Mouse (Mus musculus) heart, embryonic 13.5 days (tissue): Measurements from ENCODE around the gene Dcaf6. TPM values are rescaled to one million over a fixed set of nuclear protein-coding genes. Genes with fewer than 3 reads are reported as not detected.

Experiments
- ATAC-seq: fragments of 200-750 bp; cut with Nextera tagmentation; 2 replicates; pipeline ENCODE4 v1.8.0; 2017; ENCODE audit warnings: moderate TSS enrichment; ENCODE audit not compliant: insufficient number of reproducible peaks, low FRiP score, low TSS enrichment; ENCODE audit errors: extremely low read depth
- H3K27ac ChIP-seq: fragments of 300-500 bp; sonication (generic); replicated peaks from 2 replicates; pipeline ENCODE4 v1.5.1; 2015; ENCODE audit warnings: moderate library complexity, mild to moderate bottlenecking, inconsistent platforms
- H3K27me3 ChIP-seq: fragments of 300-500 bp; sonication (generic); replicated peaks from 2 replicates; pipeline ENCODE4 v1.6.1; 2015; ENCODE audit warnings: mild to moderate bottlenecking, inconsistent platforms
- H3K36me3 ChIP-seq: fragments of 300-500 bp; sonication (generic); 2 replicates; pipeline ENCODE4 v1.6.1; 2015; ENCODE audit warnings: mild to moderate bottlenecking, inconsistent platforms
- H3K4me1 ChIP-seq: fragments of 300-500 bp; sonication (generic); 2 replicates; pipeline ENCODE4 v1.6.1; 2015; ENCODE audit warnings: inconsistent platforms
- H3K4me2 ChIP-seq: fragments of 300-500 bp; sonication (generic); 2 replicates; pipeline ENCODE4 v1.6.1; 2015; ENCODE audit warnings: inconsistent platforms, mild to moderate bottlenecking, moderate library complexity
- H3K4me3 ChIP-seq: fragments of 300-500 bp; sonication (generic); 2 replicates; pipeline ENCODE4 v1.5.1; 2015; ENCODE audit warnings: moderate library complexity, mild to moderate bottlenecking, inconsistent platforms
- H3K9ac ChIP-seq: fragments of 300-500 bp; sonication (generic); 2 replicates; pipeline ENCODE4 v1.6.1; 2015; ENCODE audit warnings: inconsistent platforms, mild to moderate bottlenecking, moderate library complexity
- H3K9me3 ChIP-seq: fragments of 300-500 bp; sonication (generic); 2 replicates; pipeline ENCODE4 v1.6.1; 2016; ENCODE audit warnings: inconsistent platforms
- WGBS: fragments of 180-500 bp; shearing (Covaris S2); methylation state at CpG from one replicate; pipeline ENCODE4 v1.1.7; 2015; ENCODE audit warnings: mixed read lengths; 5-methylcytosine and 5-hydroxymethylcytosine counted together
- polyA plus RNA-seq: library from polyadenylated mRNA; unstranded; fragments of >200 nt; fragmentation: Nextera tagmentation; extraction: Ambion mirVana; gene quantifications from 2 replicates; pipeline ENCODE4 v1.2.1, GENCODE M21; 2015

The Dcaf6 gene
- polyA plus RNA-seq, 1 experiment from 2014 or later, result 15.2 TPM

- peak; percentile 47; the same call in 1 of the 2 replicates for ATAC-seq
- H3K4me2 ChIP-seq, result no peak overlapping the region
- peak overlapping the region; percentile 75 for H3K27ac ChIP-seq
Measured at GRCm38 (mm10) chr1:165321393-165321861, 138.8 kb downstream of the Dcaf6 start.

GRCm38 (mm10) chr1:165320141-165320934 lies 139.9 kb downstream of the Dcaf6 start:
- no peak for ATAC-seq
- Histone ChIP-seq H3K36me3 (peaks cover 26% of the 10 kb centered on the region), H3K4me3 (no peak overlapping the region), H3K27me3 (no peaks in the 10 kb centered on the region), H3K9ac (no peak overlapping the region), H3K4me1 (peaks cover 35% of the 10 kb centered on the region), H3K9me3 (no peaks in the 10 kb centered on the region), H3K4me2 (peak overlapping the region; percentile 12), H3K27ac (peak overlapping the region; percentile 75)
- 35% methylated on average over 10 of the region's 10 CpGs for WGBS

More at GRCm38 (mm10) chr1:165321393-165321861, 138.8 kb downstream of the Dcaf6 start:
- Histone ChIP-seq H3K36me3 (peaks cover 32% of the 10 kb centered on the region), H3K9me3 (no peaks in the 10 kb centered on the region), H3K4me3 (no peak overlapping the region), H3K4me1 (peaks cover 33% of the 10 kb centered on the region), H3K9ac (no peak overlapping the region), H3K27me3 (no peaks in the 10 kb centered on the region)
- 63% methylated on average over 13 of the region's 13 CpGs for WGBS

- H3K4me3 ChIP-seq, result no peak overlapping the region
- H3K4me1 ChIP-seq, result peaks cover 19% of the 10 kb centered on the region
- WGBS, result 40% methylated on average over 11 of the region's 11 CpGs
Measured at GRCm38 (mm10) chr1:165316361-165316760, 143.9 kb downstream of the Dcaf6 start.

GRCm38 (mm10) chr1:165308180-165308579 lies 152.1 kb downstream of the Dcaf6 start:
- no peak overlapping the region for H3K4me2 ChIP-seq
- H3K4me3 ChIP-seq, result no peak overlapping the region
- no peak for ATAC-seq
- peaks cover 57% of the 10 kb centered on the region for H3K36me3 ChIP-seq
- peaks cover 6% of the 10 kb centered on the region for H3K4me1 ChIP-seq
- no peak overlapping the region for H3K9ac ChIP-seq
- H3K27ac ChIP-seq, result no peak overlapping the region
- H3K9me3 ChIP-seq, result no peaks in the 10 kb centered on the region
- no peaks in the 10 kb centered on the region for H3K27me3 ChIP-seq
- WGBS, result 83% methylated on average over 11 of the region's 11 CpGs

More at GRCm38 (mm10) chr1:165316361-165316760, 143.9 kb downstream of the Dcaf6 start:
- no peak for ATAC-seq
- Histone ChIP-seq H3K36me3 (peaks cover 25% of the 10 kb centered on the region), H3K27ac (no peak overlapping the region), H3K9ac (no peak overlapping the region), H3K4me2 (no peak overlapping the region), H3K9me3 (no peaks in the 10 kb centered on the region), H3K27me3 (no peaks in the 10 kb centered on the region)

GRCm38 (mm10) chr1:165304341-165304740 lies 155.9 kb downstream of the Dcaf6 start:
- 82% methylated on average over 7 of the region's 7 CpGs for WGBS

GRCm38 (mm10) chr1:165303209-165303608 lies 157.1 kb downstream of the Dcaf6 start:
- Histone ChIP-seq H3K27ac (peak overlapping the region; percentile 79), H3K4me3 (no peak overlapping the region), H3K9ac (peak overlapping the region; percentile 67), H3K36me3 (peaks cover 22% of the 10 kb centered on the region), H3K4me1 (peaks cover 26% of the 10 kb centered on the region), H3K4me2 (peak overlapping the region; percentile 30; the same call in 1 of the 2 replicates), H3K27me3 (no peaks in the 10 kb centered on the region), H3K9me3 (no peaks in the 10 kb centered on the region)
- no peak for ATAC-seq
- WGBS, result 72% methylated on average over 6 of the region's 6 CpGs

More at GRCm38 (mm10) chr1:165304341-165304740, 155.9 kb downstream of the Dcaf6 start:
- H3K4me3 ChIP-seq, result no peak overlapping the region
- no peak for ATAC-seq
- no peak overlapping the region for H3K27ac ChIP-seq
- H3K4me2 ChIP-seq, result no peak overlapping the region
- H3K9ac ChIP-seq, result no peak overlapping the region
- no peaks in the 10 kb centered on the region for H3K27me3 ChIP-seq
- H3K4me1 ChIP-seq, result peaks cover 26% of the 10 kb centered on the region
- H3K36me3 ChIP-seq, result peaks cover 32% of the 10 kb centered on the region
- no peaks in the 10 kb centered on the region for H3K9me3 ChIP-seq

- Histone ChIP-seq H3K9ac (peak overlapping the region; percentile 67), H3K27me3 (no peaks in the 10 kb centered on the region), H3K4me3 (no peak overlapping the region), H3K4me2 (peak overlapping the region; percentile 30), H3K36me3 (peaks cover 17% of the 10 kb centered on the region), H3K27ac (peak overlapping the region; percentile 79), H3K4me1 (peaks cover 26% of the 10 kb centered on the region), H3K9me3 (no peaks in the 10 kb centered on the region)
- peak; percentile 37; the same call in 1 of the 2 replicates for ATAC-seq
- 55% methylated on average over 13 of the region's 13 CpGs for WGBS
Measured at GRCm38 (mm10) chr1:165302455-165303208, 157.6 kb downstream of the Dcaf6 start.

- Histone ChIP-seq H3K4me2 (no peak overlapping the region), H3K36me3 (peaks cover 9% of the 10 kb centered on the region), H3K9ac (no peak overlapping the region), H3K4me1 (peaks cover 26% of the 10 kb centered on the region), H3K4me3 (no peak overlapping the region), H3K27ac (no peak overlapping the region), H3K27me3 (no peaks in the 10 kb centered on the region), H3K9me3 (no peaks in the 10 kb centered on the region)
- 86% methylated on average over 2 of the region's 2 CpGs for WGBS
- ATAC-seq, result no peak; the same call in 1 of the 2 replicates
Measured at GRCm38 (mm10) chr1:165301567-165301966, 158.7 kb downstream of the Dcaf6 start.

GRCm38 (mm10) chr1:165301108-165301507 lies 159.2 kb downstream of the Dcaf6 start:
- ATAC-seq, result no peak
- H3K36me3 ChIP-seq, result peaks cover 8% of the 10 kb centered on the region
- 68% methylated on average over 3 of the region's 3 CpGs for WGBS
- no peaks in the 10 kb centered on the region for H3K9me3 ChIP-seq
- H3K9ac ChIP-seq, result no peak overlapping the region
- no peak overlapping the region for H3K4me3 ChIP-seq
- no peak overlapping the region for H3K4me2 ChIP-seq
- H3K27ac ChIP-seq, result no peak overlapping the region
- H3K27me3 ChIP-seq, result no peaks in the 10 kb centered on the region
- H3K4me1 ChIP-seq, result peaks cover 26% of the 10 kb centered on the region

- Histone ChIP-seq H3K9me3 (no peaks in the 10 kb centered on the region), H3K27me3 (no peaks in the 10 kb centered on the region), H3K4me2 (no peak within 1 kb of the TSS), H3K27ac (no peak within 1 kb of the TSS), H3K4me1 (no peaks in the 10 kb centered on the region), H3K9ac (no peak within 1 kb of the TSS), H3K4me3 (no peak within 1 kb of the TSS), H3K36me3 (peaks cover 27% of the 10 kb centered on the region)
- no peak for ATAC-seq
- WGBS, result 88% methylated on average over 1 of the region's 1 CpGs
Measured at GRCm38 (mm10) chr1:165295489-165295888, 164.8 kb downstream of the Dcaf6 start, which contains the start of gene Gpr161. Gpr161 (plus strand) TSS chr1:165295789.

GRCm38 (mm10) chr1:165291606-165292005 lies 168.7 kb downstream of the Dcaf6 start:
- Histone ChIP-seq H3K4me2 (no peak overlapping the region), H3K27me3 (no peaks in the 10 kb centered on the region), H3K4me3 (no peak overlapping the region), H3K4me1 (no peaks in the 10 kb centered on the region), H3K36me3 (peaks cover 25% of the 10 kb centered on the region), H3K27ac (no peak overlapping the region), H3K9ac (no peak overlapping the region), H3K9me3 (no peaks in the 10 kb centered on the region)
- ATAC-seq, result no peak
- WGBS, result 64% methylated on average over 6 of the region's 6 CpGs
